Mouse (Mus musculus) embryonic fibroblast, embryonic 13.5 days (primary cell): ENCODE data around the gene Ubap2l. TPM values are rescaled to one million over a fixed set of nuclear protein-coding genes. Genes with fewer than 3 reads are reported as not detected.
A peak's percentile ranks its signal among the peaks of the same experiment; 100 is the strongest.

Experiments
- H3K27ac ChIP-seq: 2 replicates; pipeline ENCODE4 v1.5.1; 2012; ENCODE audit warnings: low read length, control low read depth, inconsistent platforms; ENCODE audit not compliant: insufficient read depth
- H3K4me1 ChIP-seq: 2 replicates; pipeline ENCODE4 v1.6.1; 2011; ENCODE audit warnings: low read length; ENCODE audit not compliant: control insufficient read depth, insufficient read depth
- H3K4me3 ChIP-seq: 2 replicates; pipeline ENCODE4 v1.5.1; 2011; ENCODE audit warnings: mild to moderate bottlenecking, control low read depth, low read length; ENCODE audit not compliant: insufficient read depth
- CTCF ChIP-seq: IDR thresholded peaks from 2 replicates; pipeline ENCODE4 v1.5.1; 2011; ENCODE audit warnings: mild to moderate bottlenecking, control low read depth, low read length, moderate library complexity, borderline replicate concordance; ENCODE audit not compliant: insufficient read depth
- POLR2A ChIP-seq: IDR thresholded peaks from 2 replicates; pipeline ENCODE4 v1.6.1; 2011; ENCODE audit warnings: low read depth, mild to moderate bottlenecking, control low read depth, low read length, moderate library complexity
- polyA plus RNA-seq: library from polyadenylated mRNA; stranded (reverse); fragments of >200 nt; gene quantifications from 2 replicates; pipeline ENCODE4 v1.2.4, GENCODE M21; 2011; ENCODE audit warnings: low read depth; ENCODE audit not compliant: missing spikeins, insufficient read length

Gene Ubap2l
- polyA plus RNA-seq, 1 experiment: 256 TPM

- H3K4me1 ChIP-seq: no peaks in the 10 kb centered on the region
- TF ChIP-seq CTCF (no peak), POLR2A (no peak)
- no peak within 1 kb of the TSS for H3K4me3 ChIP-seq
- H3K27ac ChIP-seq: no peak within 1 kb of the TSS
Observed at GRCm38 (mm10) chr3:90072294-90072693, 19.9 kb upstream of the Ubap2l start, which contains the start of gene Tpm3. TSS of gene Tpm3 (plus strand) at chr3:90072649.

- H3K27ac ChIP-seq: no peak overlapping the region
- no peak overlapping the region for H3K4me3 ChIP-seq
- H3K4me1 ChIP-seq: no peaks in the 10 kb centered on the region
- no peak for TF ChIP-seq POLR2A
- no peak for TF ChIP-seq CTCF
Observed at GRCm38 (mm10) chr3:90069688-90070087, 17.3 kb upstream of the Ubap2l start.

- Histone ChIP-seq H3K4me1 (no peaks in the 10 kb centered on the region), H3K4me3 (no peak overlapping the region), H3K27ac (no peak overlapping the region)
- no peak for TF ChIP-seq POLR2A
- TF ChIP-seq CTCF: no peak
Observed at GRCm38 (mm10) chr3:90067851-90068250, 15.4 kb upstream of the Ubap2l start.

GRCm38 (mm10) chr3:90065553-90065952 lies 13.1 kb upstream of the Ubap2l start:
- Histone ChIP-seq H3K27ac (no peak overlapping the region), H3K4me1 (no peaks in the 10 kb centered on the region), H3K4me3 (no peak overlapping the region)
- peak; percentile 27; the same call in 1 of the 2 replicates for TF ChIP-seq CTCF
- no peak for TF ChIP-seq POLR2A

GRCm38 (mm10) chr3:90064383-90064782 lies 12.0 kb upstream of the Ubap2l start:
- H3K4me3 ChIP-seq: no peak overlapping the region
- TF ChIP-seq POLR2A (no peak), CTCF (no peak)
- H3K27ac ChIP-seq: no peak overlapping the region
- H3K4me1 ChIP-seq: no peaks in the 10 kb centered on the region

- Histone ChIP-seq H3K4me3 (no peak overlapping the region), H3K27ac (no peak overlapping the region), H3K4me1 (no peaks in the 10 kb centered on the region)
- TF ChIP-seq POLR2A (no peak), CTCF (no peak)
Observed at GRCm38 (mm10) chr3:90062539-90062938, 10.1 kb upstream of the Ubap2l start.

GRCm38 (mm10) chr3:90061549-90061948 lies 9.1 kb upstream of the Ubap2l start:
- TF ChIP-seq CTCF: no peak
- TF ChIP-seq POLR2A: no peak
- Histone ChIP-seq H3K4me3 (no peak overlapping the region), H3K4me1 (no peaks in the 10 kb centered on the region), H3K27ac (no peak overlapping the region)

- Histone ChIP-seq H3K4me1 (no peaks in the 10 kb centered on the region), H3K4me3 (peak within 1 kb of the TSS; percentile 96), H3K27ac (peak within 1 kb of the TSS; percentile 77)
- no peak for TF ChIP-seq CTCF
- peak; percentile 65 for TF ChIP-seq POLR2A
Observed at GRCm38 (mm10) chr3:90051441-90052350, 732 bp downstream of the Ubap2l start, which contains the start of gene 4933434E20Rik. TSS of gene 4933434E20Rik (plus strand) at chr3:90051636.

GRCm38 (mm10) chr3:90049691-90050090 lies 2.7 kb downstream of the Ubap2l start:
- Histone ChIP-seq H3K4me3 (no peak overlapping the region), H3K4me1 (no peaks in the 10 kb centered on the region), H3K27ac (no peak overlapping the region)
- no peak for TF ChIP-seq POLR2A
- no peak for TF ChIP-seq CTCF

GRCm38 (mm10) chr3:90036263-90036662 lies 16.2 kb downstream of the Ubap2l start:
- Histone ChIP-seq H3K4me1 (no peaks in the 10 kb centered on the region), H3K4me3 (no peak overlapping the region), H3K27ac (no peak overlapping the region)
- no peak for TF ChIP-seq CTCF
- TF ChIP-seq POLR2A: no peak
